Mouse (Mus musculus) ES-Bruce4 (cell line): Measurements from ENCODE around the gene Chst4.

ENCODE experiments used
- CTCF ChIP-seq: IDR thresholded peaks from one replicate; pipeline ENCODE4 v1.8.1; 2011; ENCODE audit warnings: low read depth, low read length
- POLR2A ChIP-seq: IDR thresholded peaks from one replicate; pipeline ENCODE4 v1.8.1; 2011; ENCODE audit warnings: low read length; ENCODE audit not compliant: insufficient read depth

GRCm38 (mm10) chr8:110006312-110007023, 33.1 kb downstream of the Chst4 start:
- TF ChIP-seq CTCF (no peak), POLR2A (no peak)
